Mouse (Mus musculus): ENCODE data around the gene 4933400A11Rik. TPM values are rescaled to one million over a fixed set of nuclear protein-coding genes. Genes with fewer than 3 reads are reported as not detected.

Gene 4933400A11Rik
- polyA plus RNA-seq (2012; rRNA removed) = not detected in 2 replicates

DNA sequence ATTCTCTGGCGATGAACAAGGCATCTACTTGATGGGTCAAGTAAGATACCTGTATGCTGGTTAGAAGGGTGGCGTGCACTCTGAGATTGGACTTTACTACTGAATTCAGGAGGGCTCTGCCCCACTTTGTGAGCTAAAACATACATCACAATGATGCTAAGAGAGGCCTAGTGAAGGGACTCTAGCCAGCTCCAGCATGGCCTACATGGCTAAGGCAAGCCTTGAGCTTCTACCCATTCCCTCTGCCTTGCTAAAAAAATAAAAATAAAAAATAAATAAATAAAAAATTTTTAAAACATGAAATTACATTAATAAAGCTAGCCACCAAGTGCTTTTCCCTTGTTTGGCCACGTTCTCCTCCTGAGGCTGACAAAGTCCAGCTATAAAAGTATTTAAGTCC, at the start of gene 4933400A11Rik:
4933400A11Rik (minus strand) TSS at position 101 of the 400 bp plus-strand sequence.
- DNase-seq (ENCODE audit: low read depth) = no peak

DNA sequence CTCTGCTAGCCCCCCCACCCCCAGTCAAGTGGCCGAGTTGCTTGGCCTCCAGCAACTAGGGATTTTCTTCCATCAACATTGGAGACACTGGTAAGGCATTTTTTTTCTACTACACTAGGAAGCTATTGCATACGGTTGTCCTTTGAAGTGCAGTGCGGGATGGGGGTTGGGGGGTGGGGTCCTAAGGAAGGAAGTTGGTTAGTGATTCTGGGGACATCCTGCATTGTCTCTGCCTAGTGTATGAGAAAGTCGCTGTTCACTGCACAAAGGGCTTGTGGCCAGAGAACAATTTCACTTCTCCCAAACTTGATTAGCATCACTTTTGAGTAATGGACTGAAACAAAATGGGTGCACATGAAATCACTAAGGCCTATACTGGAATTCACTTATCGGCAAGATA, 48.7 kb upstream of the 4933400A11Rik start:
- DNase-seq (ENCODE audit: low read depth) = no peak

DNA sequence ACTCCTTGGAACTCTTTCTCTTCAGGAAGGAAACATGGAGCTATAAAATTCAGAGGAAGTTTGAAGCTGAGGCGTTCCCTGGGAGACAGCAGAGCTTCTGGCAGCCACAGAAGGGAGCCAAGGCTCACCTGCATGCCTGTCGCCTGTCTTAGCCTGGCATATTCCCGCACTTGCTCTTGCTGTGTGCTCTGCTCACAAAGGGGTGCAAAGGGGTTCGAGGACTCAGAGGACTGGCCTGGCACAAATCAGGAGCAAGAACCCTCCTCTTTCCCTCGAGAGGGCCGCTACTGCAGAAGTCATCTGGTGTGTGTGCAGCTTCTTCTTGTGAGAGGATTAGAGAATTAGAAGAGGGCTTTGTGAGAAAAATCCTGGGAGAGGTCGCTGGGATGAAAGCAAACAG, 48.3 kb upstream of the 4933400A11Rik start:
- DNase-seq (ENCODE audit: low read depth) = no peak

GRCm38 (mm10) chrX:169826947-169827346, 47.5 kb upstream of the 4933400A11Rik start:
- DNase-seq (ENCODE audit: low read depth) = no peak

DNA sequence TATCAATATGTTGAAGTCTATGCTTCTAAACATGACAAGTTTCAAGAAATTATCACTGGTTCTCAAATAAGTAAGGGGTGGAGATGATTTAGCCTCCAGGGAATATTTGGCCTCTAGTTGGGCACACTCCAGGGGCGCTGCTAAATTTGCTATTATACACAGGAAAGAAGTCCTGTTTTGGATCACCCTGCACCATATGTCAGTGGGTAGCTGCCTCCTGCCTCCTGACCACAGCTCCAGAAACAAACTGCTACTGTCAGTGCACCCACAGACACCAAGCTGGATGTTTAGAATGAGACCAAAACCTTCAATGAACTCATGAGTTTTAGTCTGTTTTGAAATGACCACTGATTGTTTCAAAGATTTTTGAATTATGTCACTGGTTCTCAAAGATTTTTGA, 34.2 kb upstream of the 4933400A11Rik start:
- no peak for DNase-seq (ENCODE audit: low read depth)

DNA sequence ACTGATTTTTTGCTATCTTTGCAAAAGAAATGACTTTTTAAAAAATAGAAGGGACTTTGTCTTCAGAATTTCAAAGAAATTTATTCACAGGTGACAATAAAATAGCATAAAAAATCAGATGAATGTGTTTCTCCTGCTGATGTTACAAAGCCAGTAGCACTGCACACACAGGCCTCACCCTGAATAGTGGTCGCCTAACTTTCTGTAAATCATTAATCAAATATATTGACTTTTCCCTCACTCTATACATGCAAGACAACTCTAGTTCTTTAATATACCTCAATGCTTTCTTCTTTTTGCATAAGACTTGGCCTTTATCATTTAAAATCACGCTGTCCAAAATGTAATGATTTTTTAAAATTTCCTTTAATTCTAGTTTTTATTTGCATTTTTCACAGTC, 32.3 kb upstream of the 4933400A11Rik start:
- no peak for DNase-seq (ENCODE audit: low read depth)

- DNase-seq (ENCODE audit: low read depth) = no peak
These were observed 31.9 kb upstream of the 4933400A11Rik start for GRCm38 (mm10) chrX:169811318-169811717.

- no peak for DNase-seq (ENCODE audit: low read depth)
These were observed 28.3 kb upstream of the 4933400A11Rik start for GRCm38 (mm10) chrX:169807744-169808143.

- DNase-seq (ENCODE audit: low read depth) = no peak
These were observed 26.4 kb upstream of the 4933400A11Rik start for GRCm38 (mm10) chrX:169805791-169806190.

GRCm38 (mm10) chrX:169800238-169800637, 20.8 kb upstream of the 4933400A11Rik start:
- DNase-seq (ENCODE audit: low read depth) = no peak

DNA sequence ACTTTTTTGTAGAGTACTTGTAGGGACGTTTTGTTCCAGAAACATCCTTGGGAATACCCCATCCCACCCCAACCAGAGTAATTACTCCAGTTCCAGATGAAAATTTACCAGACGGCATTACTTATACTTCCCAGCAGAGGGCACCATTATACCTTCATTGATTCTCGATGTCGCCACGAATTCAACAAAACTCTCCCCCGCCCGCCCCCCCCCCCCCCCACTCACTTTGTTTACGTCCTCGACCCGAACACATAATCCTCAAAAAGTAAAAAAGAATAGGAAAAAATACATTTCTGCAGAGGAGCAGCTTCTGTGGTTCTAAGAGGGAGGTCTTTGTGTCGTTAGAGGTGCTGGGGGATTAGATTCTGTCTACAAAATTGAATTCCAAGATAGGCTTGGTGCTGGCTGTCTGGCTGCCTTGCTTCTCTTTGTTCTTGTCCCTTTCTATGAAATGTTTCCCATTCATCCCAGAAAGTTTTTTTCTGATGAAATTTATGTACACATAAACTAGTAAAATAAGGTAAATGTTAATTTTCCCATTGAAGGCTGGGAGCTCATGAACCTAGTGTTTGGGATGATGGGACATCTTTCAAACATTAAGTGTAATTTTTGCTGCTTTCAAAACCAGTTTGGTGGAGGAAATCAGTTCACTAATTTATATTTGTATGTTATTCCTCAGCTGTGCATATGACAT, 19.7 kb upstream of the 4933400A11Rik start:
- DNase-seq (ENCODE audit: low read depth) = no peak

- no peak for DNase-seq (ENCODE audit: low read depth)
These were observed 17.7 kb upstream of the 4933400A11Rik start for GRCm38 (mm10) chrX:169797148-169797547.

- DNase-seq (ENCODE audit: low read depth) = no peak
These were observed 15.4 kb upstream of the 4933400A11Rik start for GRCm38 (mm10) chrX:169794831-169795311.

DNA sequence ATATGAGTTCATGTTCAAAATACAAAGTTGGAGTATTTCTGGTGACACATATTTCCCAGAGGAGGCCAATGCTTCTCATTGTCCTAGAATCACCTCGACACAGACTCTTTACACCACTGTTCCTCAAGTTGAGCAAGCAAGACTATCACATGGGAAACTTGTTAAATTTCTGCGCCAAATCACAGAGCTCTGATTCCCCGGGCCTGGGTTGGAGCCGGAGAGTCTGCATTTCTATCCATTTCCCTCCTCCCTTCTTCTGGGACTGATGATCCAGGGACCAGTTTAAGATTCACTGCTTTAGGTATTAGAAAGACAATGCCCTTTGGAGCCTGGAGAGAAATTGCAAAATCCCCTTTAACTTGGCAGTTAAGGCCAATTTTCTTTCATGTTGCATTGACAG, 15.0 kb upstream of the 4933400A11Rik start:
- no peak for DNase-seq (ENCODE audit: low read depth)

DNA sequence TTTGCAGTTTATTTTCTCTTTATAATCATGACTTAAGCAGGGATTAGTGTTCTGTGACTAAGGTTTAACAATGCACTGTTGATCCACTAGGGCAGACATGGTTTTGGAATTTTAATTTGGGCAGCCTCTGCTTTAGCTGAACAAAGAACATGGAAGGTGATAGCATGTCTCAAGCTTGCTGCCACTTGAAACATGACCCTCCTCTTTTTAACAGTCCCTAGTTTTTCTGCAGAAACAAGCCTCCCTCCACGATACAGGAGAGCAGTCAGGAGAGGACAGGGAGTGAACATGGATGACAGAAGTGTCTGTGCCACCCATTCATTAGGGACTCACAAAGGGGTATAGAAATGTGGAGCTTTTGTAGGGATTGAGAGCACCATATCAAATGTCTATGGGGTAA, 13.4 kb upstream of the 4933400A11Rik start:
- no peak for DNase-seq (ENCODE audit: low read depth)

DNA sequence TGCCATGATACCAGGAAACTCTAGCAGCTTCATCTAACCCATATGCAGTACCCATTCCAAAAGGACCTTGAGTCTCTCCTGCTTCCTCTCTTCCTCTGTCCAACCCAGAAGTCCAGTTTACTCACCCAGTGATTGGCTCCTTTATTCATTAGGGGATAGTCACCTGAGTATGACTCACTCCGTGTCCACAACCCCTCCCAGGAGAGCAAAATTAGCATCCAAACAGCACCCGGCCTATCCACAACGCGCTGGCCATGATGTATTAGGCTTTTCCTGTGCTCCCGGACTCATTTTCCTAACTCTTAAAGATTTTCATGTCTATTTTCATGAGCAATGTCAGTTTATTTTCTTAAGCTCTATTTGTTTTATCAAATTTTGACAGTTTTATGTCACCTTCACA, 10.3 kb upstream of the 4933400A11Rik start:
- DNase-seq (ENCODE audit: low read depth) = no peak

GRCm38 (mm10) chrX:169758001-169758400, 21.4 kb downstream of the 4933400A11Rik start:
- no peak for DNase-seq (ENCODE audit: low read depth)

- no peak for DNase-seq (ENCODE audit: low read depth)
These were observed 44.0 kb downstream of the 4933400A11Rik start for GRCm38 (mm10) chrX:169735387-169735969.

Other genes with a start within 250 kb of the 4933400A11Rik start
- 3.8 and 5.0 TPM in 2 replicates for gene Mid1, start 94.4 kb downstream of the 4933400A11Rik start, polyA plus RNA-seq (2012; rRNA removed)
- 106 and 190 TPM in 2 replicates for gene Gm21887, start 230.0 kb upstream of the 4933400A11Rik start, polyA plus RNA-seq (2012; rRNA removed)